ENCODE assay signal across 27 mouse cellular contexts in genomic region chr16:28109771-28110170, GRCm38 (mm10).
"Had no signal": no experiment of that assay in that cellular context is flagged by ENCODE, and none has a peak within 500 bp of the region (broad histone marks: within the 10 kb centered on the region; RNA-seq: fewer than 3 reads in every experiment).

No protein-coding gene starts in this region.

- ATAC-seq: hindbrain, embryonic 16.5 days; inflammation-experienced regulatory T-cells, adult 6 months; intestine, embryonic 15.5 days; intestine, postnatal 0 days; liver, embryonic 12.5 days had no signal

- H3K36me3 ChIP-seq: heart, embryonic 10.5 days; heart, embryonic 12.5 days; hindbrain, embryonic 10.5 days; hindbrain, embryonic 12.5 days; intestine, embryonic 15.5 days; limb, embryonic 10.5 days; limb, embryonic 12.5 days; liver, embryonic 12.5 days had no signal

- H3K27me3 ChIP-seq: heart, embryonic 12.5 days; hindbrain, embryonic 12.5 days; intestine, embryonic 15.5 days; limb, embryonic 12.5 days; liver, embryonic 12.5 days had no signal

- DNase-seq: gastrocnemius, adult 2 months; gastrocnemius, postnatal 10 days; gastrocnemius, postnatal 25 days; heart, adult 18-20 months; heart, postnatal 10 days; heart, postnatal 4 days; kidney, adult 18-20 months; kidney, adult 8-10 months; kidney, postnatal 10 days; kidney, postnatal 25 days; kidney, postnatal 4 days; liver had no signal

- H3K4me3 ChIP-seq: gastrocnemius, adult 2 months; heart, embryonic 10.5 days; heart, embryonic 12.5 days; hindbrain, embryonic 10.5 days; hindbrain, embryonic 12.5 days; intestine, embryonic 15.5 days; layer of hippocampus, adult 2 months; left cerebral cortex, adult 2 months; limb, embryonic 10.5 days; limb, embryonic 12.5 days; liver, embryonic 12.5 days had no signal

- H3K9ac ChIP-seq: heart, embryonic 12.5 days; hindbrain, embryonic 12.5 days; hindbrain, embryonic 14.5 days; intestine, embryonic 15.5 days; limb, embryonic 12.5 days; liver, embryonic 12.5 days; liver, embryonic 14.5 days had no signal

- H3K27ac ChIP-seq: gastrocnemius, adult 2 months; heart, embryonic 10.5 days; hindbrain, embryonic 10.5 days; hindbrain, embryonic 12.5 days; hindbrain, embryonic 14.5 days; intestine, embryonic 15.5 days; layer of hippocampus, adult 2 months; left cerebral cortex, adult 2 months; limb, embryonic 10.5 days; limb, embryonic 12.5 days; liver, embryonic 12.5 days; liver, embryonic 14.5 days had no signal

- H3K9me3 ChIP-seq: heart, embryonic 10.5 days; heart, embryonic 12.5 days; hindbrain, embryonic 10.5 days; hindbrain, embryonic 12.5 days; intestine, embryonic 15.5 days; limb, embryonic 10.5 days; limb, embryonic 12.5 days; liver, embryonic 12.5 days had no signal

- H3K4me2 ChIP-seq: heart, embryonic 12.5 days; hindbrain, embryonic 12.5 days; hindbrain, embryonic 14.5 days; intestine, embryonic 15.5 days; limb, embryonic 12.5 days; liver, embryonic 12.5 days had no signal

- H3K4me1 ChIP-seq: intestine, embryonic 15.5 days; liver, embryonic 12.5 days had no signal
